Mouse (Mus musculus) stomach, embryonic 15.5 days (tissue): ENCODE data around the gene Acvr2a. TPM values are rescaled to one million over a fixed set of nuclear protein-coding genes. Genes with fewer than 3 reads are reported as not detected.

Source experiments
- ATAC-seq: fragments of 200-750 bp; cut with Nextera tagmentation; 2 replicates; pipeline ENCODE4 v1.8.0; 2017; ENCODE audit warnings: low read depth, moderate number of reproducible peaks, moderate TSS enrichment; ENCODE audit not compliant: insufficient read depth, low FRiP score
- H3K27ac ChIP-seq: fragments of 300-500 bp; sonication (generic); 2 replicates; pipeline ENCODE4 v1.5.1; 2015; ENCODE audit warnings: mild to moderate bottlenecking, inconsistent platforms
- H3K27me3 ChIP-seq: fragments of 300-500 bp; sonication (generic); replicated peaks from 2 replicates; pipeline ENCODE4 v1.6.1; 2015; ENCODE audit warnings: inconsistent platforms
- H3K36me3 ChIP-seq: fragments of 300-500 bp; sonication (generic); 2 replicates; pipeline ENCODE4 v1.6.1; 2015; ENCODE audit warnings: inconsistent platforms
- H3K4me1 ChIP-seq: fragments of 300-500 bp; sonication (generic); 2 replicates; pipeline ENCODE4 v1.6.1; 2015; ENCODE audit warnings: inconsistent platforms
- H3K4me2 ChIP-seq: fragments of 300-500 bp; sonication (generic); 2 replicates; pipeline ENCODE4 v1.6.1; 2015; ENCODE audit warnings: mild to moderate bottlenecking, inconsistent platforms
- H3K4me3 ChIP-seq: fragments of 300-500 bp; sonication (generic); replicated peaks from 2 replicates; pipeline ENCODE4 v1.5.1; 2015; ENCODE audit warnings: inconsistent platforms
- H3K9ac ChIP-seq: fragments of 300-500 bp; sonication (generic); 2 replicates; pipeline ENCODE4 v1.6.1; 2015; ENCODE audit warnings: inconsistent platforms
- H3K9me3 ChIP-seq: fragments of 300-500 bp; sonication (generic); 2 replicates; pipeline ENCODE4 v1.6.1; 2016; ENCODE audit warnings: inconsistent platforms
- WGBS: fragments of 180-500 bp; shearing (Covaris S2); methylation state at CpG from one replicate; pipeline ENCODE4 v1.1.7; 2015; 5-methylcytosine and 5-hydroxymethylcytosine counted together
- polyA plus RNA-seq: library from polyadenylated mRNA; unstranded; fragments of >200 nt; fragmentation: Nextera tagmentation; extraction: Ambion mirVana; gene quantifications from 2 replicates; pipeline ENCODE4 v1.2.1, GENCODE M21; 2015

Acvr2a gene
- polyA plus RNA-seq, 1 experiment from 2014 or later = 13.5 TPM

GRCm38 (mm10) chr2:48908866-48909265 is 95.0 kb downstream of the Acvr2a start:
- Histone ChIP-seq H3K27me3 (no peaks in the 10 kb centered on the region), H3K9ac (no peak overlapping the region), H3K9me3 (no peaks in the 10 kb centered on the region), H3K4me2 (no peak overlapping the region), H3K4me1 (no peaks in the 10 kb centered on the region), H3K4me3 (no peak overlapping the region), H3K36me3 (peaks cover 14% of the 10 kb centered on the region; the same call in 1 of the 2 replicates), H3K27ac (no peak overlapping the region)
- 46% methylated on average over 2 of the region's 2 CpGs for WGBS
- ATAC-seq = no peak

GRCm38 (mm10) chr2:48914185-48914584 is 100.3 kb downstream of the Acvr2a start:
- H3K9me3 ChIP-seq = no peaks in the 10 kb centered on the region
- no peak for ATAC-seq

GRCm38 (mm10) chr2:48915832-48916231 is 101.9 kb downstream of the Acvr2a start:
- H3K27ac ChIP-seq = no peak overlapping the region
- H3K27me3 ChIP-seq = no peaks in the 10 kb centered on the region
- no peak overlapping the region for H3K4me2 ChIP-seq
- ATAC-seq = no peak
- H3K4me3 ChIP-seq = no peak overlapping the region
- no peaks in the 10 kb centered on the region for H3K4me1 ChIP-seq
- H3K36me3 ChIP-seq = 0 out of 2 replicates have a peak, but pooled peaks cover 8% of the 10 kb centered on the region
- no peaks in the 10 kb centered on the region for H3K9me3 ChIP-seq
- H3K9ac ChIP-seq = no peak overlapping the region

More at GRCm38 (mm10) chr2:48914185-48914584, 100.3 kb downstream of the Acvr2a start:
- Histone ChIP-seq H3K4me3 (no peak overlapping the region), H3K27me3 (no peaks in the 10 kb centered on the region), H3K36me3 (0 out of 2 replicates have a peak, but pooled peaks cover 8% of the 10 kb centered on the region), H3K4me2 (no peak overlapping the region), H3K4me1 (no peaks in the 10 kb centered on the region), H3K9ac (no peak overlapping the region), H3K27ac (no peak overlapping the region)
- 67% methylated on average over 1 of the region's 1 CpGs for WGBS

DNA sequence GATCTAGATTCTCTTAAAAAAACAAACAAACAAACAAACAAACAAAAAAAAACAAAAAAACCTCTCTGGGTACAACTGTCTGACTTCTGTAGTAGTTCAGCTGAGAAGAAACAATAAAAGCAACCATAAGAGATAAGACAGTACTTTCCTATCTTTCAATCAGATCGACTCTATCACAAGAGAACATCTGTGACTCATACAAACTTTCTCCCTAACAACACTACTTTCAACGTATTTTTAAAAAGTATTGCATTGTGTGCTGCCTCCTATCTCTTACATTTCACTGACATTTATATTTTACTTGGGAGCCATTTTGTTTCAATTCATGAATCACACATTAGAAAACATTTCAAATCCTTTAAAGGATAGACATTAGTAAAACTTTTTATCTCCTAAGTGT is 121.1 kb downstream of the Acvr2a start:
- no peak overlapping the region for H3K4me2 ChIP-seq
- H3K4me3 ChIP-seq = no peak overlapping the region
- no peaks in the 10 kb centered on the region for H3K9me3 ChIP-seq
- 75% methylated on average over 2 of the region's 2 CpGs for WGBS
- H3K36me3 ChIP-seq = peaks cover 3% of the 10 kb centered on the region; the same call in 1 of the 2 replicates
- H3K4me1 ChIP-seq = no peaks in the 10 kb centered on the region
- H3K9ac ChIP-seq = no peak overlapping the region
- H3K27ac ChIP-seq = no peak overlapping the region
- no peak for ATAC-seq
- no peaks in the 10 kb centered on the region for H3K27me3 ChIP-seq

- Histone ChIP-seq H3K27ac (no peak overlapping the region), H3K36me3 (no peaks in the 10 kb centered on the region), H3K27me3 (no peaks in the 10 kb centered on the region), H3K9ac (no peak overlapping the region), H3K4me2 (peak overlapping the region; percentile 53), H3K9me3 (no peaks in the 10 kb centered on the region), H3K4me3 (peak overlapping the region; percentile 23), H3K4me1 (peaks cover 3% of the 10 kb centered on the region; the same call in 1 of the 2 replicates)
- WGBS = 62% methylated on average over 3 of the region's 3 CpGs
- no peak for ATAC-seq
Measured at GRCm38 (mm10) chr2:48947761-48948160, 133.9 kb downstream of the Acvr2a start.

GRCm38 (mm10) chr2:48948841-48949584 is 135.1 kb downstream of the Acvr2a start, which contains the start of gene Mbd5:
Gene Mbd5, plus strand, starts transcription at chr2:48949508.
- Histone ChIP-seq H3K4me1 (peaks cover 3% of the 10 kb centered on the region; the same call in 1 of the 2 replicates), H3K9ac (peak within 1 kb of the TSS; percentile 92), H3K27ac (peak within 1 kb of the TSS; percentile 97), H3K4me3 (peak within 1 kb of the TSS; percentile 80), H3K36me3 (no peaks in the 10 kb centered on the region), H3K27me3 (no peaks in the 10 kb centered on the region), H3K9me3 (no peaks in the 10 kb centered on the region), H3K4me2 (peak within 1 kb of the TSS; percentile 58)
- WGBS = 0% methylated on average over 49 of the region's 49 CpGs
- peak; percentile 99 for ATAC-seq

GRCm38 (mm10) chr2:48949743-48950251 is 135.9 kb downstream of the Acvr2a start:
- Histone ChIP-seq H3K4me2 (peak overlapping the region; percentile 58), H3K4me3 (peak overlapping the region; percentile 80), H3K4me1 (peaks cover 3% of the 10 kb centered on the region; the same call in 1 of the 2 replicates), H3K9ac (peak overlapping the region; percentile 92), H3K36me3 (no peaks in the 10 kb centered on the region), H3K9me3 (no peaks in the 10 kb centered on the region), H3K27ac (peak overlapping the region; percentile 97), H3K27me3 (no peaks in the 10 kb centered on the region)
- ATAC-seq = peak; percentile 24
- WGBS = 1% methylated on average over 8 of the region's 9 CpGs

- Histone ChIP-seq H3K4me2 (peak within 1 kb of the TSS; percentile 58), H3K9ac (peak within 1 kb of the TSS; percentile 92), H3K9me3 (no peaks in the 10 kb centered on the region), H3K27ac (peak within 1 kb of the TSS; percentile 97), H3K27me3 (no peaks in the 10 kb centered on the region), H3K36me3 (no peaks in the 10 kb centered on the region), H3K4me1 (peaks cover 3% of the 10 kb centered on the region; the same call in 1 of the 2 replicates), H3K4me3 (peak within 1 kb of the TSS; percentile 80)
- ATAC-seq = no peak
- 0% methylated on average over 2 of the region's 2 CpGs for WGBS
Measured at GRCm38 (mm10) chr2:48950252-48950315, 136.2 kb downstream of the Acvr2a start, which contains the start of gene Orc4. Gene Orc4, minus strand, starts transcription at chr2:48950277.

DNA sequence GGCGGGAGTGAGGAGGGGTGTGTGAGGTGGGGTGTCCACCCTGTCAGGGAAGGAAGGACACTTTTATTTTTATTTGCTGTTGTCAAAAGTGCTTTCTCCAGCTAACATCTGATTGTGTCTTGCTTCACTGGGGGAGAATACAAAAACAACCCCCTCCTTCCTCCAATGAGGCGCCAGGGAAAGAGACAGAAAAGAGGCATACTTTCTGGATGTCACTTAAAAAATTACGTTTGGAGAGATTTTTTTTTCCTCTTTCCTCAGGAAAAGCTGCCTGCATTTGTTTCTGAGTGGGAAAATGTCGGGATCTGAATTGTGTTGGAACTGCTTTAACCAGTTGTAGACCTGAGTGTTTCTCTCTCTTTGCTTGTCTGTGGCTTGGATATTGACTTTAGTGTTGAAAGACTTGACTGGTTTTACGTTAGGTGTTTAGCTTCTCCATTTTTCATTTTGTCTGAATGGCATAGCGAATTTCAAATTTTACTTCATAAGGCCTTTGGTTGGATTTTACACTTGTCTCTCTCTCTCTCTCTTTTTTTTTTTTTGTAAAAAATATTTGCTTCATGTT is 136.5 kb downstream of the Acvr2a start:
- Histone ChIP-seq H3K27ac (peak overlapping the region; percentile 97), H3K4me2 (peak overlapping the region; percentile 58), H3K9me3 (no peaks in the 10 kb centered on the region), H3K4me3 (peak overlapping the region; percentile 80), H3K36me3 (no peaks in the 10 kb centered on the region), H3K4me1 (peaks cover 3% of the 10 kb centered on the region; the same call in 1 of the 2 replicates), H3K9ac (peak overlapping the region; percentile 92), H3K27me3 (no peaks in the 10 kb centered on the region)
- no peak for ATAC-seq
- 4% methylated on average over 6 of the region's 6 CpGs for WGBS

Other genes with a start within 250 kb of the Acvr2a start
- gene Mbd5, start 135.4 kb downstream of the Acvr2a start, polyA plus RNA-seq = 24.6 and 29.1 TPM in 2 replicates
- gene Orc4, start 136.2 kb downstream of the Acvr2a start, polyA plus RNA-seq = 90.9 and 106 TPM in 2 replicates